Mouse (Mus musculus): ENCODE data around the gene Cbfa2t3. TPM values are rescaled to one million over a fixed set of nuclear protein-coding genes. Genes with fewer than 3 reads are reported as not detected.
A peak's percentile ranks its signal among the peaks of the same experiment; 100 is the strongest.

Cbfa2t3 gene
- polyA plus RNA-seq, 1 experiment from 2014 or later, result 2.4 TPM

DNA sequence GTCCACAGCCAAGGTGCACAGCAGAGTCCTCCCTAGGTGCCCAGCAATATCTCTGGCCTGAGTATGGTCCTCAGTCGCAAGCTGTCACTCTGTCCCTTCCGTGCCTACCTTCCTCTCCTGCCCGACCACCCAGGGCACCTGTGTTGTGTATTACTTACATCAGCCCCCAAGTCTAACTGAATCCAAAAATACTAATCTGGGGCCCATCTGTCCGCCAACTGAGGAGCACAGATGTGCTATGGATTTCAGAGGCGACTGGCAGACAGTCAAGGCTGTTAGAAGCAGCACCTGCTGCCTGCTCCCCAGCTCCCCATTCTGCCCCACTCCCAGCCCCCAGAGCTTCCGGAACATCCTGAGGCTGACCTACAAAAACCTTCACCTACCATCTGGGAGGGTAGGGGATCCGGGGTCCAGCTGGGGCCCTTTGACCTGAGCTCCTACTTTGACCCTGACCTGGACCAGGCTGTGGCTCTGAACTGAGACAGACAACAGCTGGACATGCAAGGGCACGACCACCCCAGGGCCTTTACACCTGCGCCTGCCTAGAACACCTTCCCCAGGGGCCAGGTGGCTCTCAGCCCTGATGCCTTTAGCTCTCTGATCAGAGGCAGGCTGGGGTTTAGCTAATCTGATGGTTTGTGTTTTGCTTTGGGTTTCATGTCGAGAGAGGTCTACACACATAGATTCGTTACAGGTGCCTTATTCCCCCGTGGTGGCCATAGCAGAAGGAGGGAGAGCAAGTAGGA lies 13.7 kb upstream of the Cbfa2t3 start:
- Histone ChIP-seq H3K9me3 (no peaks in the 10 kb centered on the region), H3K4me3 (no peak overlapping the region), H3K36me3 (replicated peaks) (no peaks in the 10 kb centered on the region), H3K27ac (no peak overlapping the region), H3K4me1 (peaks cover 27% of the 10 kb centered on the region), H3K27me3 (ENCODE audit: poor library complexity, severe bottlenecking) (peaks cover 27% of the 10 kb centered on the region)
- 84% methylated on average over 12 of the region's 12 CpGs for WGBS
- no peak for DNase-seq (ENCODE audit: extremely low spot score, low spot score)

DNA sequence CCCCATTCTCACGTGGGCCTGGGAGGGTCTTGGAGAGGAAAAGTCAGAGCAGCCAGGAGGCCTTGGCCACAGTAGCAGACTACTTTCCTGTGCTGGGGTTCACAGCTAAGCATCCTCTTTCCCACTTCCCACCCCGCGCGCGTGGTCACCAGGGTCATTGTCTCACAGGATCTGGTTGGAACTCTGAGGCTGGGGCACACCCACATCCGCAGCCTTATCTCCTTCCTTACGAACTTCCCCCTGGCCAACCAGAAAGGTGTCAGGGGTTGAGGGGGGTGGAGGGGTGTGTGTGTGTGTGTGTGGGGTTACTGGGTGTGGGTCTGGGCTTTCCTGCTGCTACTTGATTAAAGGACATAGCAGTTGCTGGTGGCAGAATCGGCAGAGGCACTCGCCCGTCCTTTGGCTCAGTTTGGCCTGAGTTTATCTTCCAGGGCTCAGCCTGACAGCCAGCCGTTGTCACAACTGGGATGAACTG lies 13.0 kb upstream of the Cbfa2t3 start:
- peaks cover 22% of the 10 kb centered on the region for H3K27me3 ChIP-seq (ENCODE audit: poor library complexity, severe bottlenecking)
- H3K27ac ChIP-seq, result no peak overlapping the region
- H3K4me3 ChIP-seq, result no peak overlapping the region
- H3K9me3 ChIP-seq, result no peaks in the 10 kb centered on the region
- DNase-seq (ENCODE audit: extremely low spot score, low spot score), result no peak
- WGBS, result 82% methylated on average over 11 of the region's 11 CpGs
- no peaks in the 10 kb centered on the region for H3K36me3 ChIP-seq (replicated peaks)
- H3K4me1 ChIP-seq, result peaks cover 27% of the 10 kb centered on the region

DNA sequence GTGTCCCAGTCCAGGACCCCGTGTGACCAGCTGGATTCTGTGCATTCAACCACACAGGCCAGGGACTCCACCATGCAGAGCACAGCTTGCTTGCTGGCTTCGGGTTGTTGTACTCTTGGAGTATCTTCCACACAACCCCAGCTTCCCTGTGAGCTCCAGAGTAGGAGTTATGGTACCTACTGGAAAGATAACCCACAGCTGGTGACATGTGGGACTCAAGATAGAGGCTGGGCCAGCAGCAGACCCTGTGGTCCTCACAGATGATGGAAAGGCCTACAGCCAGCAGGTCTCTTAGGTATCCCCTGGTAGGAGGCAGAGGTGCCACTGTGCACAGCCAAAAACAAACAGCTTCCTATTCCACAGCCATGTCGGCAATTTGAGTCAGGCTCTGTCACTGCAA lies 12.6 kb upstream of the Cbfa2t3 start:
- Histone ChIP-seq H3K9me3 (no peaks in the 10 kb centered on the region), H3K4me3 (no peak overlapping the region), H3K36me3 (replicated peaks) (no peaks in the 10 kb centered on the region), H3K4me1 (peaks cover 29% of the 10 kb centered on the region), H3K27ac (no peak overlapping the region), H3K27me3 (ENCODE audit: poor library complexity, severe bottlenecking) (peaks cover 18% of the 10 kb centered on the region)
- 81% methylated on average over 3 of the region's 3 CpGs for WGBS
- no peak for DNase-seq (ENCODE audit: extremely low spot score, low spot score)

GRCm38 (mm10) chr8:122709340-122710111 lies 10.6 kb upstream of the Cbfa2t3 start:
- Histone ChIP-seq H3K36me3 (replicated peaks) (no peaks in the 10 kb centered on the region), H3K9me3 (no peaks in the 10 kb centered on the region), H3K4me3 (no peak overlapping the region), H3K27me3 (ENCODE audit: poor library complexity, severe bottlenecking) (peaks cover 15% of the 10 kb centered on the region), H3K27ac (0 out of 2 replicates have a peak overlapping the region, but pooled peaks have one; percentile 56), H3K4me1 (peaks cover 43% of the 10 kb centered on the region)
- DNase-seq (ENCODE audit: extremely low spot score, low spot score), result no peak
- 58% methylated on average over 26 of the region's 26 CpGs for WGBS

DNA sequence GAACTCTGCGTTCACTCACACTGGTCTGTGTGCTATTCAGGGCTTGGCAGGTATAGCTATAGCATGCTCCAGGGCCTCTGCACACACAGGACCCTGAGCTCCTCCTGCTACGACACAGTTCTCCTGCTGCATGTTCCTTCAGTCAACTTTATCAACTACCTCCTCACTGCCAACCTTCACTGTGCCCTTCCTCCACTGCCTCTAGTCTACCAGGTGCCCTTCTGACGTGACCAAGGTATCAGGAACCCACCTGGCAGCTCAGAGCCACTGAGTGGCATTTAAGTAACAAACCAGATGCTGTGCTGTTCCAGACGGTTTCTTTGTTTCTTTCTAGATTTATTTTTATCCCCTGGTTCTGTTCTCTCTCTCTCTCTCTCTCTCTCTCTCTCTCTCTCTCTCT lies 8.3 kb upstream of the Cbfa2t3 start:
- Histone ChIP-seq H3K4me1 (peaks cover 35% of the 10 kb centered on the region), H3K4me3 (no peak overlapping the region), H3K9me3 (no peaks in the 10 kb centered on the region), H3K27ac (no peak overlapping the region), H3K36me3 (replicated peaks) (no peaks in the 10 kb centered on the region), H3K27me3 (ENCODE audit: poor library complexity, severe bottlenecking) (peaks cover 15% of the 10 kb centered on the region)
- DNase-seq (ENCODE audit: extremely low spot score, low spot score), result no peak
- 79% methylated on average over 4 of the region's 4 CpGs for WGBS

DNA sequence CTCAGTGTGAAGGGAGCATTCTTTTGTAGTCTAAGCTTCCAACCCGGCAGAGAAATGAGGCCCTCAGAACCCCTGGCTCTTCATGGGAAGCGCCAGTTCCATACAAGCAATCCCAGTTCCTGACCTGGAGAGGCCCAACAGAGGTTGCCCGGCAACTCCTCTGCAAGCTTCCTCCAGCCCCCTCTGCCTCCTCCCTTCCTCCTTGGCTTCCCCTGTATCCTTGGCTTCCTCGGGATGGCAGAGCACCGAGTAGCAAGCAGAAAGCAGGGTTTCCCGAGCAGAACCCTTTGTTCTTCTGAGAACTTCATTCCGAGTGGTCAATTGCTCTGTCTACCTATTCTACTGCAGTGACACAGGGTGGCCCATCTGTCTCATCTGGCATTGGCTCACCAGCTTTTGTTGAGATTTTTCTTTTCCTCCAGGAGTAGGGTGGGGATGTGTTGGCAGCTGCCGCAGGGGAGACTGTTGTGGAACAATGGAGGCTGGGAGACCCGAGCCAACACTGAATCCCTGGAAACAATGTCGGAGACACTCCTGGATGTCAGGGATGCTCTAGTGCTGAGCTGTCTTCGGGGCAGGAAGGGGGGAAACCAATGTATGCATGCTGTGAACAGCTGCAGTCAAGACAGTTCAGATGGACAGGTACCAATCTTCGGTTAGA lies 7.1 kb upstream of the Cbfa2t3 start:
- Histone ChIP-seq H3K27ac (peak overlapping the region; percentile 62), H3K9me3 (no peaks in the 10 kb centered on the region), H3K4me1 (peaks cover 32% of the 10 kb centered on the region), H3K36me3 (replicated peaks) (no peaks in the 10 kb centered on the region), H3K27me3 (ENCODE audit: poor library complexity, severe bottlenecking) (peaks cover 15% of the 10 kb centered on the region), H3K4me3 (no peak overlapping the region)
- WGBS, result 60% methylated on average over 12 of the region's 12 CpGs
- no peak for DNase-seq (ENCODE audit: extremely low spot score, low spot score)

GRCm38 (mm10) chr8:122704612-122705011 lies 5.7 kb upstream of the Cbfa2t3 start:
- Histone ChIP-seq H3K4me3 (no peak overlapping the region), H3K27me3 (ENCODE audit: poor library complexity, severe bottlenecking) (peaks cover 15% of the 10 kb centered on the region), H3K9me3 (no peaks in the 10 kb centered on the region), H3K27ac (no peak overlapping the region), H3K36me3 (replicated peaks) (no peaks in the 10 kb centered on the region), H3K4me1 (peaks cover 39% of the 10 kb centered on the region)
- 82% methylated on average over 3 of the region's 3 CpGs for WGBS
- no peak for DNase-seq (ENCODE audit: extremely low spot score, low spot score)

GRCm38 (mm10) chr8:122702957-122703356 lies 4.0 kb upstream of the Cbfa2t3 start:
- H3K27ac ChIP-seq, result no peak overlapping the region
- H3K27me3 ChIP-seq (ENCODE audit: poor library complexity, severe bottlenecking), result peaks cover 8% of the 10 kb centered on the region; the same call in 1 of the 2 replicates
- WGBS, result 88% methylated on average over 6 of the region's 6 CpGs
- no peaks in the 10 kb centered on the region for H3K9me3 ChIP-seq
- DNase-seq (ENCODE audit: extremely low spot score, low spot score), result no peak
- H3K4me3 ChIP-seq, result no peak overlapping the region
- peaks cover 39% of the 10 kb centered on the region for H3K4me1 ChIP-seq
- H3K36me3 ChIP-seq (replicated peaks), result no peaks in the 10 kb centered on the region

DNA sequence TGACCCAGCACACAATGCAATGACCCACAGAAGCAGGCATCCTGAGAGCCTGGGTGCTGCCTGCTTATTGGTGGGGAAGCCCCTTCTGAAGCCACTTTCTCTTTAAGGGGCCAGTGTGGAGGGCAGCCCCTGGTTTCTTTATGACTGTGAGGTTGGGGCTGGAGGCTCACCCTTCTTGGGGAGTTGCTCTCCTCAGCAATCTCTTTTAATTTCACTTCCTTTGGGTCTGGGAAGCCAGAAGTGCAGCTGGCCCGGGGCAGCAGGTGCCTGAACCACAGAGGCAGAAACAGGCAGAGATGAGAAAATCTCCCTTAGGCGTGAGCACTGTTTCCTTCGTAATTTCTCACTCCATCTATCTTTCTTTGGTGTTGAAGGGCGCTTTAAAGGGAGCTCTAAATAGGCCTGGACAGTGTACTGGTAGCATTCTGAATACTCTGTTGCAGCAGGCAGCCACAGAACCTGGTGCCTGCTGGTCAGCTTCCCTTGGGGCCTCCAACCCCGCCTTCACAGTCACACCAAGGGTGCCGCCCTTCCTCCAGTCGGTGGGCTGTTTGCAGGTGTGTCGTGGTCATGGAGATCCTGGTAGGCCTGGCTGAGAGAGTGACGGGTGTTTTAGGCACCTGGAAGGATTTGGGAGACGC lies 3.5 kb upstream of the Cbfa2t3 start:
- Histone ChIP-seq H3K4me1 (peaks cover 39% of the 10 kb centered on the region), H3K4me3 (no peak overlapping the region), H3K27ac (no peak overlapping the region), H3K36me3 (replicated peaks) (no peaks in the 10 kb centered on the region), H3K9me3 (no peaks in the 10 kb centered on the region), H3K27me3 (ENCODE audit: poor library complexity, severe bottlenecking) (0 out of 2 replicates have a peak, but pooled peaks cover 3% of the 10 kb centered on the region)
- DNase-seq (ENCODE audit: extremely low spot score, low spot score), result no peak
- 64% methylated on average over 10 of the region's 10 CpGs for WGBS

DNA sequence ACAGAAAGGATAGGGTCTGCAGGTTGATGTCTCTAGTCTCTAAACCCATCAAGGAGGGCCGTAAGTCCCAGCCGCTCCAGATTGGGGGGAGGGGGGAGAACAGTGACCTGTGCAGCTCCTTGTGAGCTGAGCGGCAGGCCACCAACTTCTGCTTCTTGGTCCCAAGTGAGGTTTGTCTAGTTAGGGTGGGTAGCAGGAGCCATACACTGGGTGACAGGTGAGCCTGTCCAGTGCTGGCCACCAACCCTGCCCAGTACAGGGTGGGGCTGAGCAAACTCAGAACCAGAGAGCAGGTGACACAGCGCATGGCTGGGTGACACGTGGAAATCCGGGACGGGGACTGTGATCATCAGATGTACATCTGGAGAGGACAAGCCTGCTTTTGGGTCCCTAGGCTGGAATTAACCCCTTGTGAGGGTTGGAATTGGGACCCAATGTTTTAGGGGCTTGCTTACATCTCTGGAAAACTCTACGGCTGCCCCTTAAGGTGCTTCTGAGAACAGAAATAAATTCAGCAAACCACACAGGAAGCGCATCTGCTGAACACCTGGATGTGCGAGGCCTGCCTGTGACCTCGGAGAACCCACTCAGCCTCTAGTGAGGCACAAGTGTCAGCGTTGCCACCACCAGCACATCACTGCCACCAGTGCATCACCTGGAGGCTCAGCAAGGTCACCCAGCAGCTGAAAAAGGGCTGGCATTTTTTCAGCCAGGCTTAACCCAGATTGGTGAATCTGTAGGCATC lies 2.7 kb upstream of the Cbfa2t3 start:
- H3K27me3 ChIP-seq (ENCODE audit: poor library complexity, severe bottlenecking), result 0 out of 2 replicates have a peak, but pooled peaks cover 3% of the 10 kb centered on the region
- WGBS, result 90% methylated on average over 12 of the region's 12 CpGs
- no peak for DNase-seq (ENCODE audit: extremely low spot score, low spot score)
- no peak overlapping the region for H3K4me3 ChIP-seq
- no peaks in the 10 kb centered on the region for H3K36me3 ChIP-seq (replicated peaks)
- no peak overlapping the region for H3K27ac ChIP-seq
- H3K9me3 ChIP-seq, result no peaks in the 10 kb centered on the region
- H3K4me1 ChIP-seq, result peaks cover 39% of the 10 kb centered on the region

- H3K27me3 ChIP-seq (ENCODE audit: poor library complexity, severe bottlenecking), result 0 out of 2 replicates have a peak, but pooled peaks cover 3% of the 10 kb centered on the region
- peak overlapping the region; percentile 45; the same call in 1 of the 2 replicates for H3K27ac ChIP-seq
Observed at GRCm38 (mm10) chr8:122700628-122701027, 1.7 kb upstream of the Cbfa2t3 start.

More at GRCm38 (mm10) chr8:122700628-122701027, 1.7 kb upstream of the Cbfa2t3 start:
- no peak for DNase-seq (ENCODE audit: extremely low spot score, low spot score)
- Histone ChIP-seq H3K4me1 (peaks cover 32% of the 10 kb centered on the region), H3K36me3 (replicated peaks) (no peaks in the 10 kb centered on the region), H3K9me3 (no peaks in the 10 kb centered on the region), H3K4me3 (no peak overlapping the region)
- 72% methylated on average over 13 of the region's 13 CpGs for WGBS

Measured in forebrain, embryonic 10.5 days (tissue).